Mouse (Mus musculus): ENCODE data around the gene Atp6v0a1. TPM values are rescaled to one million over a fixed set of nuclear protein-coding genes. Genes with fewer than 3 reads are reported as not detected.

Atp6v0a1 gene
- total and polyA plus RNA-seq, 3 experiments: 14.1 to 63.4 (median 36.1) TPM

DNA sequence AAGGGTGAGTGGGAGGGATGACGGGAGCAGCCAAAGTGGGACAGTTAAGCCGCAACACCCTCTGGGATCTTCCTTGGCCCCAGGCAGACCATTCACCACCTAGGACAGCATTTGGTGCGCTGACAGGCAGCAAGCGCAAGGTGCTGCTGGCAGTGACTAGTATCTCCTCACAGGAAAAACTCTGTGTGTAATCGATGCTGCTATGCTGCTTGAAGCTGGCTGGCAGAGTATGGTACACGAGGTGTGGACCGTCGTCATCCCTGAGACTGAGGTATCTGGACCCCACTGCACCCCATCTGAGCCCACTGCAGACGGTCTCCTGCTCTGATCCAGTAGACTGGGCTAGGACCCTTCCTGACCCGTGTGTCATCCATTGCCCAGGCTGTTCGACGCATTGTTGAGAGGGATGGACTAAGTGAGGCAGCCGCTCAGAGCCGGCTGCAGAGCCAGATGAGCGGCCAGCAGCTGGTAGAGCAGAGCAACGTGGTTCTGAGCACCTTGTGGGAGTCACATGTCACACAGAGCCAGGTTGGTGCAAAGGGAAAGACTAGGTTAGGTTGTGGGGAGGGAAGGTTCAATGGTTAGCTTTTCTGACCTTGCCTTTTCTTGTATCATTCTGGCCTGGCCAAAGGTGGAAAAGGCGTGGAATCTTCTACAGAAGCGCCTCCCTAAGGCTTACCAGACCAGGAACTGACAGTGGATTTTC lies 76.5 kb downstream of the Atp6v0a1 start:
- Histone ChIP-seq H3K27me3 (replicated peaks) (peaks cover 3% of the 10 kb centered on the region), H3K79me2 (replicated peaks; ENCODE audit: control insufficient read depth, extremely low read depth, insufficient read depth, poor library complexity, severe bottlenecking) (peaks cover 22% of the 10 kb centered on the region; the same call in 1 of the 2 replicates), H3K9me3 (replicated peaks; ENCODE audit: low read length) (no peaks in the 10 kb centered on the region), H3K9ac (ENCODE audit: insufficient read depth, low read depth) (peak overlapping the region; percentile 47), H3K4me2 (ENCODE audit: insufficient read depth, low read depth, poor library complexity, severe bottlenecking) (no peak overlapping the region), H3K36me3 (replicated peaks in 1 of 2; ENCODE audit: control insufficient read depth in 1 of 2, insufficient read depth in 1 of 2, low read length in 1 of 2) (peaks cover 34 to 57% of the 10 kb centered on the region in 2 experiments), H3K4me1 (ENCODE audit: control insufficient read depth in 1 of 2, insufficient read depth in 2 of 2) (peaks cover 26 to 63% of the 10 kb centered on the region in 2 experiments), H3K4me3 (replicated peaks in 1 of 3; ENCODE audit: low read depth in 2 of 3, low read length in 2 of 3, poor library complexity in 1 of 3) (no peak overlapping the region), H3K27ac (ENCODE audit: insufficient read depth, low read depth) (peak overlapping the region; percentile 3; the same call in 1 of the 2 replicates)
- DNase-seq (ENCODE audit: extremely low read depth): no peak
- dilution Hi-C loops (cut with MboI; ENCODE audit: extremely low pct_ligation_motif_present, extremely low pct_unique_long_range_greater_than_20kb, low sequenced_read_pairs): no loop called here
- in situ Hi-C loops (cut with MboI; ENCODE audit: low pct_ligation_motif_present, low pct_unique_long_range_greater_than_20kb, low sequenced_read_pairs): loop anchor here (10.0 kb wide), 1 partner anchor 219 kb away; the partner anchor contains the start of gene Becn1
- TF ChIP-seq USF1 (IDR thresholded peaks at IDR 0.05; ENCODE audit: low read depth, low read length) (no peak), MEF2A (IDR thresholded peaks at IDR 0.05; ENCODE audit: borderline replicate concordance, low read depth, low read length) (no peak), HCFC1 (IDR thresholded peaks at IDR 0.05; ENCODE audit: low read depth, low read length) (no peak), BHLHE40 (IDR thresholded peaks at IDR 0.05; ENCODE audit: low read depth, low read length) (no peak), JUN (IDR thresholded peaks at IDR 0.05; ENCODE audit: insufficient read depth, low read depth, low read length) (no peak), MXI1 (IDR thresholded peaks at IDR 0.05; ENCODE audit: low read depth, low read length) (no peak), EP300 (IDR thresholded peaks at IDR 0.05; ENCODE audit: low read length) (no peak), NELFE (IDR thresholded peaks at IDR 0.05; ENCODE audit: low read depth, low read length) (no peak), JUND (conservative IDR thresholded peaks at IDR 0.05; ENCODE audit: low read depth, low read length) (no peak)

DNA sequence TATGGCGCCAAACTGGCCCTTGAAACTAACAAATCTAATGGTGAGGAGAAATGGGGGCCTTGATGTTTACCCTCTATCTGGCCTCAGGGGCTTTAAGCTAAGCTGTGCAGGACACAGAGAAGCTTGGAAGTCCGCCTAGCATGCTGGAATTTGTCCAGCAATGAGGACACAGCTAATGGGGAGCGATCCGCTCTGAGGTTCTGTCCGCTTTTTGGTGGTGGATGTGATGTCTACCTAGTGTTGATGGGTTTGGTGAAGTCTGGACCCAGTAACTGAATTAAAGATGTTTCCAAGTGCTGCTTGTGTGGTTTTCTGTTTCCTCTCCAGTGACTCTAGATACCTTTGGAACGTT lies 77.0 kb downstream of the Atp6v0a1 start:
- Histone ChIP-seq H3K4me2 (ENCODE audit: insufficient read depth, low read depth, poor library complexity, severe bottlenecking) (peak overlapping the region; percentile 53), H3K36me3 (replicated peaks in 1 of 2; ENCODE audit: control insufficient read depth in 1 of 2, insufficient read depth in 1 of 2, low read length in 1 of 2) (peaks cover 38 to 63% of the 10 kb centered on the region in 2 experiments), H3K9ac (ENCODE audit: insufficient read depth, low read depth) (peak overlapping the region; percentile 47), H3K27me3 (replicated peaks) (peaks cover under 1% of the 10 kb centered on the region), H3K4me3 (replicated peaks in 1 of 3; ENCODE audit: low read depth in 2 of 3, low read length in 2 of 3, poor library complexity in 1 of 3) (peak overlapping the region; percentile 49 to 79 (median 68)), H3K9me3 (replicated peaks; ENCODE audit: low read length) (no peaks in the 10 kb centered on the region), H3K27ac (ENCODE audit: insufficient read depth, low read depth) (peak overlapping the region; percentile 18), H3K4me1 (ENCODE audit: control insufficient read depth in 1 of 2, insufficient read depth in 2 of 2) (peaks cover 26 to 64% of the 10 kb centered on the region in 2 experiments), H3K79me2 (replicated peaks; ENCODE audit: control insufficient read depth, extremely low read depth, insufficient read depth, poor library complexity, severe bottlenecking) (peaks cover 22% of the 10 kb centered on the region; the same call in 1 of the 2 replicates)
- no peak for DNase-seq (ENCODE audit: extremely low read depth)
- in situ Hi-C loops (cut with MboI; ENCODE audit: low pct_ligation_motif_present, low pct_unique_long_range_greater_than_20kb, low sequenced_read_pairs) (loop anchor here (10.0 kb wide), 1 partner anchor 219 kb away; the partner anchor contains the start of gene Becn1), dilution Hi-C loops (cut with MboI; ENCODE audit: extremely low pct_ligation_motif_present, extremely low pct_unique_long_range_greater_than_20kb, low sequenced_read_pairs) (no loop called here)
- TF ChIP-seq KAT2A (IDR thresholded peaks at IDR 0.05; ENCODE audit: insufficient replicate concordance, low read length) (no peak), JUND (conservative IDR thresholded peaks at IDR 0.05; ENCODE audit: low read depth, low read length) (no peak), ZC3H11A (IDR thresholded peaks at IDR 0.05; ENCODE audit: low read depth, low read length) (no peak), RAD21 (IDR thresholded peaks at IDR 0.05; ENCODE audit: low read depth, low read length) (no peak), USF1 (IDR thresholded peaks at IDR 0.05; ENCODE audit: low read depth, low read length) (no peak), ZNF384 (IDR thresholded peaks at IDR 0.05; ENCODE audit: low read depth, low read length) (no peak), MAX (IDR thresholded peaks at IDR 0.05; ENCODE audit: low read length) (no peak), PAX5 (IDR thresholded peaks at IDR 0.05; ENCODE audit: low read length) (no peak), POLR2A (IDR thresholded peaks at IDR 0.05; ENCODE audit: low read depth, low read length) (no peak), GABPA (IDR thresholded peaks at IDR 0.05; ENCODE audit: insufficient replicate concordance, low read depth, low read length) (no peak), IRF4 (IDR thresholded peaks at IDR 0.05; ENCODE audit: low read depth, low read length) (no peak), MXI1 (IDR thresholded peaks at IDR 0.05; ENCODE audit: low read depth, low read length) (no peak), TBP (conservative IDR thresholded peaks at IDR 0.05; ENCODE audit: low read depth, low read length) (no peak), HCFC1 (IDR thresholded peaks at IDR 0.05; ENCODE audit: low read depth, low read length) (no peak), CTCF (conservative IDR thresholded peaks at IDR 0.05 in 1 of 2, IDR thresholded peaks at IDR 0.05 in 1 of 2; ENCODE audit: low read depth in 2 of 2, low read length in 2 of 2) (no peak), ZMIZ1 (IDR thresholded peaks at IDR 0.05; ENCODE audit: low read depth, low read length) (no peak)

Data from CH12.LX (cell line).